Mouse (Mus musculus) right cerebral cortex, adult 2 months (tissue): ENCODE measurements at regions not wholly inside any gene's neighbourhood (a gene's known extent, or its start where the extent isn't known, plus 50 kb on each side); places are given as distances from the start of the nearest gene placed in this dataset.

Experiments
- DNase-seq, 2 experiments: peaks; one replicate each; pipeline ENCODE4 v3.0.0; 2021 to 2022; ENCODE audit warnings: low spot score in 2 of 2

- DNase-seq, result no peak
These were observed 710.2 kb upstream of the Tenm4 start for GRCm38 (mm10) chr7:95460889-95461288.

- no peak for DNase-seq
These were observed 705.5 kb upstream of the Tenm4 start for GRCm38 (mm10) chr7:95465506-95465905.

GRCm38 (mm10) chr7:95467028-95467427 lies 704.0 kb upstream of the Tenm4 start:
- DNase-seq, result no peak

- DNase-seq, result no peak
These were observed 697.2 kb upstream of the Tenm4 start for GRCm38 (mm10) chr7:95473892-95474291.

- no peak for DNase-seq
These were observed 690.8 kb upstream of the Tenm4 start for GRCm38 (mm10) chr7:95480121-95480726.

- peak; percentile 48 to 57 for DNase-seq
These were observed 681.4 kb upstream of the Tenm4 start for GRCm38 (mm10) chr7:95489666-95490065.

GRCm38 (mm10) chr7:95494793-95495192 lies 676.3 kb upstream of the Tenm4 start:
- no peak for DNase-seq

- no peak for DNase-seq
These were observed 668.1 kb upstream of the Tenm4 start for GRCm38 (mm10) chr7:95502959-95503358.

- no peak for DNase-seq
These were observed 623.8 kb upstream of the Tenm4 start for GRCm38 (mm10) chr7:95547256-95547655.

GRCm38 (mm10) chr7:95550099-95550498 lies 620.9 kb upstream of the Tenm4 start:
- DNase-seq, result no peak

GRCm38 (mm10) chr7:95551798-95552387 lies 619.2 kb upstream of the Tenm4 start:
- DNase-seq, result no peak

GRCm38 (mm10) chr7:95558589-95558988 lies 612.5 kb upstream of the Tenm4 start:
- DNase-seq, result no peak

GRCm38 (mm10) chr7:95578633-95579032 lies 592.4 kb upstream of the Tenm4 start:
- no peak for DNase-seq

- DNase-seq, result no peak
These were observed 589.7 kb upstream of the Tenm4 start for GRCm38 (mm10) chr7:95581325-95581724.

- no peak for DNase-seq
These were observed 572.7 kb upstream of the Tenm4 start for GRCm38 (mm10) chr7:95598339-95598738.

- DNase-seq, result no peak
These were observed 557.3 kb upstream of the Tenm4 start for GRCm38 (mm10) chr7:95613736-95614135.

- peak; percentile 63 to 67 for DNase-seq
These were observed 553.7 kb upstream of the Tenm4 start for GRCm38 (mm10) chr7:95617370-95617769.

GRCm38 (mm10) chr7:95618170-95618569 lies 552.9 kb upstream of the Tenm4 start:
- DNase-seq, result no peak

GRCm38 (mm10) chr7:95620079-95620478 lies 551.0 kb upstream of the Tenm4 start:
- DNase-seq, result no peak

GRCm38 (mm10) chr7:95640683-95641082 lies 530.4 kb upstream of the Tenm4 start:
- no peak for DNase-seq

GRCm38 (mm10) chr7:95674319-95674718 lies 496.7 kb upstream of the Tenm4 start:
- no peak for DNase-seq

- no peak for DNase-seq
These were observed 488.5 kb upstream of the Tenm4 start for GRCm38 (mm10) chr7:95682521-95682920.

GRCm38 (mm10) chr7:95687733-95688132 lies 483.3 kb upstream of the Tenm4 start:
- no peak for DNase-seq
